Mouse (Mus musculus): ENCODE measurements around the gene Ddi1.
"Not testable (repeated sequence)": the region's sequence is repeated elsewhere in the genome, so short reads cannot be mapped to it uniquely, and the experiment has no call there.

The Ddi1 gene

GRCm38 (mm10) chr9:6269796-6270280 lies at the start of gene Ddi1:
TSS of gene Ddi1 (minus strand) at chr9:6269846.
- no peak for DNase-seq (ENCODE audit: extremely low spot score, low spot score)

- DNase-seq (ENCODE audit: extremely low spot score, low spot score) = no peak
Measured at GRCm38 (mm10) chr9:6317114-6317513, 47.5 kb upstream of the Ddi1 start.

GRCm38 (mm10) chr9:6305847-6306246 lies 36.2 kb upstream of the Ddi1 start:
- no peak for DNase-seq (ENCODE audit: extremely low spot score, low spot score)

- no peak for DNase-seq (ENCODE audit: extremely low spot score, low spot score)
Measured at GRCm38 (mm10) chr9:6304590-6304989, 34.9 kb upstream of the Ddi1 start.

GRCm38 (mm10) chr9:6302050-6302449 lies 32.4 kb upstream of the Ddi1 start:
- DNase-seq (ENCODE audit: extremely low spot score, low spot score) = no peak

GRCm38 (mm10) chr9:6298547-6298946 lies 28.9 kb upstream of the Ddi1 start:
- DNase-seq (ENCODE audit: extremely low spot score, low spot score) = no peak

- DNase-seq (ENCODE audit: extremely low spot score, low spot score) = no peak
Measured at GRCm38 (mm10) chr9:6289211-6289696, 19.6 kb upstream of the Ddi1 start.

- DNase-seq (ENCODE audit: extremely low spot score, low spot score) = no peak
Measured at GRCm38 (mm10) chr9:6286770-6287169, 17.1 kb upstream of the Ddi1 start.

- no peak for DNase-seq (ENCODE audit: extremely low spot score, low spot score)
Measured at GRCm38 (mm10) chr9:6277526-6277925, 7.9 kb upstream of the Ddi1 start.

GRCm38 (mm10) chr9:6276395-6276794 lies 6.7 kb upstream of the Ddi1 start:
- no peak for DNase-seq (ENCODE audit: extremely low spot score, low spot score)

GRCm38 (mm10) chr9:6264820-6265219 lies 4.8 kb downstream of the Ddi1 start:
- no peak for DNase-seq (ENCODE audit: extremely low spot score, low spot score)

GRCm38 (mm10) chr9:6257072-6257471 lies 12.6 kb downstream of the Ddi1 start:
- no peak for DNase-seq (ENCODE audit: extremely low spot score, low spot score)

GRCm38 (mm10) chr9:6251990-6252389 lies 17.7 kb downstream of the Ddi1 start:
- no peak for DNase-seq (ENCODE audit: extremely low spot score, low spot score)

GRCm38 (mm10) chr9:6250320-6250719 lies 19.3 kb downstream of the Ddi1 start:
- no peak for DNase-seq (ENCODE audit: extremely low spot score, low spot score)

- not testable (repeated sequence) for DNase-seq (ENCODE audit: extremely low spot score, low spot score)
Measured at GRCm38 (mm10) chr9:6235982-6236381, 33.7 kb downstream of the Ddi1 start.

GRCm38 (mm10) chr9:6217505-6217904 lies 52.1 kb downstream of the Ddi1 start:
- DNase-seq (ENCODE audit: extremely low spot score, low spot score) = no peak

GRCm38 (mm10) chr9:6212862-6213261 lies 56.8 kb downstream of the Ddi1 start:
- no peak for DNase-seq (ENCODE audit: extremely low spot score, low spot score)

Measured in neural tube, embryonic 10.5 days (tissue).